Mouse (Mus musculus) spleen, adult 2 months (tissue): ENCODE measurements around the gene Pbx3.

Experiments used
- CTCF ChIP-seq: fragments of 200-500 bp; IDR thresholded peaks from 2 replicates; pipeline ENCODE4 v1.5.1; 2011; ENCODE audit warnings: mild to moderate bottlenecking, inconsistent platforms; ENCODE audit not compliant: insufficient read depth, insufficient read length, insufficient replicate concordance; ENCODE audit errors: extremely low read depth
- POLR2A ChIP-seq: fragments of 200-500 bp; IDR thresholded peaks from 2 replicates; pipeline ENCODE4 v1.6.1; 2011; ENCODE audit warnings: low read depth, low read length, inconsistent platforms

GRCm38 (mm10) chr2:34368396-34368795 lies 4.5 kb downstream of the Pbx3 start:
- TF ChIP-seq CTCF (no peak), POLR2A (no peak)
